Mouse (Mus musculus) myocyte (in vitro differentiated cells): ENCODE measurements around the gene Gatad2a.

ENCODE experiments used
- POLR2A ChIP-seq: IDR thresholded peaks from one replicate; pipeline ENCODE4 v1.6.1; 2011; ENCODE audit warnings: low read depth, mild to moderate bottlenecking, control low read depth, moderate library complexity; ENCODE audit not compliant: insufficient read length
- TCF12 ChIP-seq: IDR thresholded peaks from one replicate; pipeline ENCODE4 v1.6.1; 2011; ENCODE audit warnings: mild to moderate bottlenecking, control low read depth; ENCODE audit not compliant: poor library complexity, insufficient read depth, severe bottlenecking

DNA sequence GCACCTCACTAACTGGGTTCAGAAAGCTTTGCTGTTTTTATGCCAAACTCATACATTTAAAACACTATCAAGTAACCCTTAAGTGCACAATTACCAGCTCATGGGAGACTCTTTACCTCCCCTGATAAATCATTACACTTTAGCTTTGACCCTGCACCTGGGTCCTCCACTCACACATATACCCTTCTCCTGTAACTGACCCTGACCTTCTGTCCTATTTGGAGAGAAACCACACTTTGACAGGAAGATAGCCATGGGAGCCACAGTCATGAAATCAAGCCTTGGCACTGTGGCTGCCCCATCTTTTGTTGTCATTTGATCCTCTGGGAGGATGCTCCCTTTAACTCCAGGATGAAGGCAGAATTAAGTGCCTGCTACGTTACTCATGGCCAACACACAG, 41.5 kb downstream of the Gatad2a start:
- TF ChIP-seq TCF12, result no peak
- TF ChIP-seq POLR2A, result no peak
